Mouse (Mus musculus): Measurements from ENCODE around the gene Adtrp. TPM values are rescaled to one million over a fixed set of nuclear protein-coding genes. Genes with fewer than 3 reads are reported as not detected.

Gene Adtrp
- polyA plus RNA-seq, 1 experiment from 2014 or later: 42.3 TPM

DNA sequence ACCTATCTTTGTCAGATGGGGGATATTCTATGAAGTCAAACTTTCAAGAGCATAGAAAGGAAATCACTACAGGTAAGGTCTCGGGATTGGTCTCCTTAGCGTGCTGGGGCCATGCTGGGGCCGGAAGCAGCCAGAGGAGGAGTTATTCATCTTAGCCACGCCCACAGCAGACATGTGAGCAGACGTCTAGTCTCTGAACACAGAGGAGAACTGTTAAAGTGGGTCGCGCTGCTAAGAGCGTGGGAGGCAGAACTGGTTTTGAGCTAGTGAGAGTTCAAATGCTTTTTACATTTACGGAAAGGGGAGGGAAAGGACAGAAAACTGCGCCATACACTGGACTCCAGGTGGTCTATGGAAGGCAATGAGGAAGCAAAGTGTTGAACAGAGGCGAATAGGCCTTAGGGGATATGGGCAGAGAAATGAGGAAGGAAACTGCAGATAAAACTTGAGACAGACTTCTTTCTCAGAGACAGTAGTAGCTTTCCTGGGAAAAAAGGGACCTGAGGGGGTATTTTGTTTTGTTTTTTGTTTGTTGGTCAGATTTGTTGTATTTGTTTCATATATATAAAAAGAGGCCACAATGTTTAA is 22.0 kb downstream of the Adtrp start:
- H3K9me3 ChIP-seq (ENCODE audit: control insufficient read depth, low read length): no peaks in the 10 kb centered on the region
- WGBS: 70% methylated on average over 11 of the region's 11 CpGs

GRCm38 (mm10) chr13:41823077-41823476 is 24.4 kb downstream of the Adtrp start:
- no peak for ATAC-seq (ENCODE audit: low FRiP score, low TSS enrichment)

More for the DNA sequence above, 22.0 kb downstream of the Adtrp start:
- H3K4me1 ChIP-seq (replicated peaks; ENCODE audit: control insufficient read depth, insufficient read depth): no peaks in the 10 kb centered on the region
- ATAC-seq (ENCODE audit: low FRiP score, low TSS enrichment) (no peak), DNase-seq (ENCODE audit: low spot score) (no peak)
- H3K4me3 ChIP-seq (ENCODE audit: low read depth, low read length): no peak overlapping the region
- no peaks in the 10 kb centered on the region for H3K27me3 ChIP-seq (ENCODE audit: control insufficient read depth, insufficient read depth, low read length)
- H3K27ac ChIP-seq (replicated peaks): no peak overlapping the region
- no peaks in the 10 kb centered on the region for H3K36me3 ChIP-seq (ENCODE audit: control insufficient read depth, insufficient read depth, low read length)
- H3K4me2 ChIP-seq (replicated peaks; ENCODE audit: low read depth): no peak overlapping the region
- no peak for TF ChIP-seq EP300 (optimal IDR thresholded peaks at IDR 0.05)
- TF ChIP-seq CTCF (IDR thresholded peaks at IDR 0.05; ENCODE audit: low read depth): no peak
- H3K9ac ChIP-seq (ENCODE audit: low read length): no peak overlapping the region

GRCm38 (mm10) chr13:41822617-41823016 is 24.9 kb downstream of the Adtrp start:
- H3K4me3 ChIP-seq (ENCODE audit: low read depth, low read length): no peak overlapping the region
- DNase-seq (ENCODE audit: low spot score) (no peak), ATAC-seq (ENCODE audit: low FRiP score, low TSS enrichment) (no peak)
- TF ChIP-seq CTCF (IDR thresholded peaks at IDR 0.05; ENCODE audit: low read depth) (no peak), EP300 (optimal IDR thresholded peaks at IDR 0.05) (no peak)
- H3K4me1 ChIP-seq (replicated peaks; ENCODE audit: control insufficient read depth, insufficient read depth): no peaks in the 10 kb centered on the region
- H3K27me3 ChIP-seq (ENCODE audit: control insufficient read depth, insufficient read depth, low read length): no peaks in the 10 kb centered on the region
- H3K4me2 ChIP-seq (replicated peaks; ENCODE audit: low read depth): no peak overlapping the region
- no peaks in the 10 kb centered on the region for H3K9me3 ChIP-seq (ENCODE audit: control insufficient read depth, low read length)
- no peaks in the 10 kb centered on the region for H3K36me3 ChIP-seq (ENCODE audit: control insufficient read depth, insufficient read depth, low read length)
- no peak overlapping the region for H3K9ac ChIP-seq (ENCODE audit: low read length)
- WGBS: 55% methylated on average over 2 of the region's 2 CpGs
- no peak overlapping the region for H3K27ac ChIP-seq (replicated peaks)

More at GRCm38 (mm10) chr13:41823077-41823476, 24.4 kb downstream of the Adtrp start:
- H3K27me3 ChIP-seq (ENCODE audit: control insufficient read depth, insufficient read depth, low read length): no peaks in the 10 kb centered on the region
- H3K4me1 ChIP-seq (replicated peaks; ENCODE audit: control insufficient read depth, insufficient read depth): no peaks in the 10 kb centered on the region
- 60% methylated on average over 3 of the region's 3 CpGs for WGBS
- no peak overlapping the region for H3K9ac ChIP-seq (ENCODE audit: low read length)
- H3K36me3 ChIP-seq (ENCODE audit: control insufficient read depth, insufficient read depth, low read length): no peaks in the 10 kb centered on the region
- no peak overlapping the region for H3K4me2 ChIP-seq (replicated peaks; ENCODE audit: low read depth)
- no peak overlapping the region for H3K27ac ChIP-seq (replicated peaks)
- TF ChIP-seq EP300 (optimal IDR thresholded peaks at IDR 0.05) (no peak), CTCF (IDR thresholded peaks at IDR 0.05; ENCODE audit: low read depth) (no peak)
- DNase-seq (ENCODE audit: low spot score): no peak
- no peaks in the 10 kb centered on the region for H3K9me3 ChIP-seq (ENCODE audit: control insufficient read depth, low read length)
- no peak overlapping the region for H3K4me3 ChIP-seq (ENCODE audit: low read depth, low read length)

GRCm38 (mm10) chr13:41822091-41822490 is 25.4 kb downstream of the Adtrp start:
- no peak for ATAC-seq (ENCODE audit: low FRiP score, low TSS enrichment)
- no peak for TF ChIP-seq CTCF (IDR thresholded peaks at IDR 0.05; ENCODE audit: low read depth)
- TF ChIP-seq EP300 (optimal IDR thresholded peaks at IDR 0.05): no peak
- DNase-seq (ENCODE audit: low spot score): no peak
- Histone ChIP-seq H3K36me3 (ENCODE audit: control insufficient read depth, insufficient read depth, low read length) (no peaks in the 10 kb centered on the region), H3K9me3 (ENCODE audit: control insufficient read depth, low read length) (no peaks in the 10 kb centered on the region), H3K4me3 (ENCODE audit: low read depth, low read length) (no peak overlapping the region), H3K27ac (replicated peaks) (no peak overlapping the region), H3K9ac (ENCODE audit: low read length) (no peak overlapping the region), H3K4me1 (replicated peaks; ENCODE audit: control insufficient read depth, insufficient read depth) (no peaks in the 10 kb centered on the region), H3K27me3 (ENCODE audit: control insufficient read depth, insufficient read depth, low read length) (no peaks in the 10 kb centered on the region), H3K4me2 (replicated peaks; ENCODE audit: low read depth) (no peak overlapping the region)
- 28% methylated on average over 5 of the region's 5 CpGs for WGBS

DNA sequence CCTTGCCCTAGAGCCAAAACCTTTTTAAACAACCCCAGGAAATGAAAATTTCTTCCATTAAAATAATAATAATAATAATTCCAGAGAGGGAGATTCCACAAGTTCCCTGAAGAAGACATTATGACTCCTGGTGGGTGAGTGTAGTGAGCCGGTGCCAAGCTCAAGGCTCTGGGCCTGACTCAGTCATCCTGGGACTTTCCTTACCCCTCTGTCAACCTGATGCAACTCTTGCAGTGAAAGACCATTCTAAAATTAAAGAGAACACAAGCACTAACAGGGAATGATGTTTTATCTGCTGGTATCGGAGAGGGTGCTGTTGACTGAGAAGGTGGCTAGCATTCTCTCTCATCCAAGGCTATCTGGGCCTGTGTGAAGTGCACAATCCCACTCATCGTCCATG is 26.5 kb downstream of the Adtrp start:
- no peak for DNase-seq (ENCODE audit: low spot score)

DNA sequence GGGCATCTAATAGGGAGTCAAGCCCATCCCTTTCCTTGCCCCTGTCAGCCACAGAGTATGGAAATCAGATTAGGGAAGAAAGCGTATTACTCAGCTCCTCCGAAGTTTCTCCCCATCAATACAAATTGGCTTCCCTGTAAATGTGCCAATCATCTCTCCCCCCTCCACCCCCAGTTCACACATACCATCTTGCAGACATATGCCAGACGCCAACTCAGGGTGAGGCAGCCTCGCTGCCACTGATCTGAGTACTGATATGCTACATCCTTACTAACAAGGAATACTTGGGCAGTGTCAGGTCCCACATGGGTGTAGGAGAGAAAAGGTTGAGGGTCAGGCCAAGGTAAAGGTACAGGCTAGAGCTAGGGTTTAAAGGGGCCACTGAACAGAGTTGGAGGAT is 27.6 kb downstream of the Adtrp start:
- H3K36me3 ChIP-seq (ENCODE audit: control insufficient read depth, insufficient read depth, low read length): no peaks in the 10 kb centered on the region
- TF ChIP-seq CTCF (IDR thresholded peaks at IDR 0.05; ENCODE audit: low read depth): no peak
- TF ChIP-seq EP300 (optimal IDR thresholded peaks at IDR 0.05): no peak
- H3K4me1 ChIP-seq (replicated peaks; ENCODE audit: control insufficient read depth, insufficient read depth): no peaks in the 10 kb centered on the region
- ATAC-seq (ENCODE audit: low FRiP score, low TSS enrichment) (no peak), DNase-seq (ENCODE audit: low spot score) (no peak)
- no peaks in the 10 kb centered on the region for H3K9me3 ChIP-seq (ENCODE audit: control insufficient read depth, low read length)
- no peak overlapping the region for H3K4me3 ChIP-seq (ENCODE audit: low read depth, low read length)
- no peak overlapping the region for H3K27ac ChIP-seq (replicated peaks)
- no peak overlapping the region for H3K4me2 ChIP-seq (replicated peaks; ENCODE audit: low read depth)
- no peak overlapping the region for H3K9ac ChIP-seq (ENCODE audit: low read length)
- H3K27me3 ChIP-seq (ENCODE audit: control insufficient read depth, insufficient read depth, low read length): no peaks in the 10 kb centered on the region
- 82% methylated on average over 4 of the region's 4 CpGs for WGBS

More for the DNA sequence above, 26.5 kb downstream of the Adtrp start:
- Histone ChIP-seq H3K4me3 (ENCODE audit: low read depth, low read length) (no peak overlapping the region), H3K36me3 (ENCODE audit: control insufficient read depth, insufficient read depth, low read length) (no peaks in the 10 kb centered on the region), H3K27me3 (ENCODE audit: control insufficient read depth, insufficient read depth, low read length) (no peaks in the 10 kb centered on the region), H3K9me3 (ENCODE audit: control insufficient read depth, low read length) (no peaks in the 10 kb centered on the region), H3K4me1 (replicated peaks; ENCODE audit: control insufficient read depth, insufficient read depth) (no peaks in the 10 kb centered on the region), H3K9ac (ENCODE audit: low read length) (no peak overlapping the region), H3K4me2 (replicated peaks; ENCODE audit: low read depth) (no peak overlapping the region), H3K27ac (replicated peaks) (no peak overlapping the region)
- ATAC-seq (ENCODE audit: low FRiP score, low TSS enrichment): no peak
- TF ChIP-seq EP300 (optimal IDR thresholded peaks at IDR 0.05) (no peak), CTCF (IDR thresholded peaks at IDR 0.05; ENCODE audit: low read depth) (no peak)
- WGBS: 78% methylated on average over 3 of the region's 3 CpGs
